Mouse (Mus musculus) MEL (cell line): Measurements from ENCODE around the gene Smagp.

Experiments
- CTCF ChIP-seq, 3 experiments: IDR thresholded peaks in 2 of 3; conservative IDR thresholded peaks in 1 of 3; 2 replicates each; pipeline ENCODE4 v1.5.1; 2011 to 2012; ENCODE audit warnings: low read length in 3 of 3, low read depth in 2 of 3, mild to moderate bottlenecking in 2 of 3, improper control_type of control experiment in 1 of 3, inconsistent platforms in 1 of 3, mixed read lengths in 1 of 3, moderate library complexity in 1 of 3; ENCODE audit not compliant: control insufficient read depth in 1 of 3, insufficient read depth in 1 of 3, poor library complexity in 1 of 3, severe bottlenecking in 1 of 3
- EP300 ChIP-seq, 2 experiments: IDR thresholded peaks; 2 replicates each; pipeline ENCODE4 v1.6.1; 2011; ENCODE audit warnings: improper control_type of control experiment in 2 of 2, low read length in 2 of 2, low read depth in 1 of 2, mild to moderate bottlenecking in 1 of 2
- GATA1 ChIP-seq: IDR thresholded peaks from 2 replicates; pipeline ENCODE4 v1.6.1; 2011; ENCODE audit warnings: low read depth, low read length, improper control_type of control experiment
- HCFC1 ChIP-seq: IDR thresholded peaks from 2 replicates; pipeline ENCODE4 v1.6.1; 2012; ENCODE audit warnings: low read depth, mild to moderate bottlenecking, inconsistent platforms, low read length, improper control_type of control experiment, moderate library complexity
- NELFE ChIP-seq: IDR thresholded peaks from 2 replicates; pipeline ENCODE4 v1.6.1; 2011; ENCODE audit warnings: low read depth, low read length, improper control_type of control experiment
- POLR2A ChIP-seq, 2 experiments: IDR thresholded peaks; 2 replicates each; pipeline ENCODE4 v1.6.1; 2011 to 2012; ENCODE audit warnings: low read length in 2 of 2, mild to moderate bottlenecking in 2 of 2, control low read depth in 1 of 2, improper control_type of control experiment in 1 of 2, low read depth in 1 of 2, moderate library complexity in 1 of 2; ENCODE audit not compliant: control insufficient read depth in 1 of 2, insufficient read depth in 1 of 2, poor library complexity in 1 of 2
- TCF12 ChIP-seq: IDR thresholded peaks from 2 replicates; pipeline ENCODE4 v1.6.1; 2014; ENCODE audit warnings: low read depth, mild to moderate bottlenecking, inconsistent platforms, low read length, improper control_type of control experiment, moderate library complexity
- UBTF ChIP-seq: IDR thresholded peaks from 2 replicates; pipeline ENCODE4 v1.6.1; 2012; ENCODE audit warnings: low read depth, mild to moderate bottlenecking, inconsistent platforms, low read length, improper control_type of control experiment, moderate library complexity, borderline replicate concordance; ENCODE audit not compliant: insufficient read depth
- ZKSCAN1 ChIP-seq: IDR thresholded peaks from 2 replicates; pipeline ENCODE4 v1.6.1; 2012; ENCODE audit warnings: low read depth, mild to moderate bottlenecking, inconsistent platforms, low read length, improper control_type of control experiment, moderate library complexity

DNA sequence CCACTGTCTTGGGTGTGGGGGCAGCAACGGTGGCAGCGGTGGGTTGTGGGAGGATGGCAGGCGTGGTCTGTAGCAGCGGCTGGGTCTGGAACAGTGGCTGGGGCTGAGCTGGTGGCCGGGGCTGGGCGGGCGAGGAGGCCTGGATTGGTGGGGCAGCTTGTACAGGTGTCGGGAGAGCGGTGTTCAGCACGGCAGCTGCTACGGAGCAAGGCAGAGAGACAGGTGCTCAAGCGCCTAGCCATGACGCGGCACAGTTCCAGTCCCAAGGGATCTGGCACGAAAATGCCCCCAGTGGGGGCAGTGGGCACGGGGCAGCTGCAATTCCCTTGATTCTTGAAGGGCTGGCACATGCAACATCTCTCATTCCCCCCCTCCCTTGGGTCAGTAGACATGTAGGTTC lies 50.8 kb downstream of the Smagp start:
- TF ChIP-seq CTCF (IDR thresholded peaks at IDR 0.05 in 2 of 3, conservative IDR thresholded peaks at IDR 0.05 in 1 of 3; ENCODE audit: control insufficient read depth in 1 of 3, insufficient read depth in 1 of 3, low read depth in 2 of 3, low read length in 3 of 3, poor library complexity in 1 of 3, severe bottlenecking in 1 of 3) (no peak), POLR2A (IDR thresholded peaks at IDR 0.05; ENCODE audit: control insufficient read depth in 1 of 2, insufficient read depth in 1 of 2, low read depth in 1 of 2, low read length in 2 of 2, poor library complexity in 1 of 2) (no peak), ZKSCAN1 (no peak), GATA1 (no peak), HCFC1 (no peak), UBTF (no peak), EP300 (IDR thresholded peaks at IDR 0.05; ENCODE audit: low read depth in 1 of 2, low read length in 2 of 2) (no peak), TCF12 (no peak), NELFE (no peak)
